Comparison of ENCODE assay signal across 7 mouse cellular contexts in genomic region chr2:84519514-84520067, GRCm38 (mm10). TPM values are rescaled to one million over a fixed set of nuclear protein-coding genes. Genes with fewer than 3 reads are reported as not detected.
DNase-seq lines count a peak whose midpoint lies in the region; ATAC-seq and TF ChIP-seq lines count a peak whose summit lies in the region.

No protein-coding gene starts in this region.

- H3K4me2 ChIP-seq in embryonic facial prominence, embryonic 15.5 days (replicated peaks): no peak overlapping the region

- 46% methylated on average over 12 of the region's 12 CpGs for WGBS in embryonic facial prominence, embryonic 15.5 days
- 17% methylated on average over 12 of the region's 12 CpGs for WGBS in lung, adult 2 months

- H3K27me3 ChIP-seq in embryonic facial prominence, embryonic 15.5 days: no peaks in the 10 kb centered on the region

- no peak for ATAC-seq in embryonic facial prominence, embryonic 15.5 days (ENCODE audit: insufficient number of reproducible peaks, low FRiP score, low TSS enrichment, low read depth)
- no peak for ATAC-seq in inflammation-experienced regulatory T-cells, adult 6 months

- peak overlapping the region; percentile 88 for H3K27ac ChIP-seq in cortical plate, adult 2 months (ENCODE audit: insufficient read depth, low read length)
- H3K27ac ChIP-seq in embryonic facial prominence, embryonic 15.5 days (replicated peaks): peak overlapping the region; percentile 55; the same call in 1 of the 2 replicates

- no peak overlapping the region for H3K4me3 ChIP-seq in cortical plate, adult 2 months (ENCODE audit: insufficient read depth, low read length)
- no peak overlapping the region for H3K4me3 ChIP-seq in embryonic facial prominence, embryonic 15.5 days (replicated peaks)
- no peak overlapping the region for H3K4me3 ChIP-seq in lung, adult 2 months (replicated peaks; ENCODE audit: extremely low read depth, low read depth, low read length)

- no peaks in the 10 kb centered on the region for H3K36me3 ChIP-seq in embryonic facial prominence, embryonic 15.5 days

- peak; percentile 13 for DNase-seq in kidney, adult 11 months
- DNase-seq in lung, adult 2 months: peak; percentile 57
- no peak for DNase-seq in frontal cortex, postnatal 25 days (ENCODE audit: low spot score in 2 of 2)
- DNase-seq in ovary, postnatal 36 days (ENCODE audit: low spot score): no peak

- no peak overlapping the region for H3K9ac ChIP-seq in embryonic facial prominence, embryonic 15.5 days

- TF ChIP-seq POLR2A in cortical plate, adult 2 months (IDR thresholded peaks at IDR 0.05; ENCODE audit: extremely low read depth, insufficient read depth, low read length): no peak
- TF ChIP-seq POLR2A in lung, adult 2 months (IDR thresholded peaks at IDR 0.05; ENCODE audit: borderline replicate concordance, extremely low read depth, low read depth, low read length): no peak

- H3K4me1 ChIP-seq in cortical plate, adult 2 months (ENCODE audit: control insufficient read depth, insufficient read depth, low read length): no peaks in the 10 kb centered on the region
- peaks cover 8% of the 10 kb centered on the region; the same call in 1 of the 2 replicates for H3K4me1 ChIP-seq in embryonic facial prominence, embryonic 15.5 days
- H3K4me1 ChIP-seq in lung, adult 2 months (ENCODE audit: control insufficient read depth, insufficient read depth, low read length): peaks cover 11% of the 10 kb centered on the region

- H3K9me3 ChIP-seq in embryonic facial prominence, embryonic 15.5 days (replicated peaks): no peaks in the 10 kb centered on the region

- no peak for TF ChIP-seq CTCF in cortical plate, adult 2 months (IDR thresholded peaks at IDR 0.05; ENCODE audit: extremely low read depth, insufficient read depth, low read length)
- TF ChIP-seq CTCF in lung, adult 2 months (IDR thresholded peaks at IDR 0.05; ENCODE audit: insufficient read depth, low read length): no peak

RNA-seq across cellular contexts. Expression of gene Tfpi, which starts 43.0 kb away (rescaled TPM):
- 4.6 TPM in 2 replicates for polyA plus RNA-seq in cortical plate, adult 2 months (2012; rRNA removed)
- 24.6 and 27.0 TPM in 2 replicates for polyA plus RNA-seq in embryonic facial prominence, embryonic 15.5 days (2015; fragmentation: Nextera tagmentation; extraction: Ambion mirVana)
- 6.2 and 10.5 TPM in 2 replicates for polyA plus RNA-seq in lung, adult 2 months (2012; rRNA removed)
- polyA plus RNA-seq in inflammation-experienced regulatory T-cells, adult 6 months (2017; shearing (Covaris generic)): 1 to 10 TPM; 1.6 to 4.9 (median 4.2) TPM

Comparison
In these comparisons a context has a peak if more than half of its experiments do, and no peak if none do; other contexts are left out.
1. DNase-seq: peak in kidney, adult 11 months (single experiment) and lung, adult 2 months (single experiment); none in frontal cortex, postnatal 25 days (0 of 2) and ovary, postnatal 36 days (single experiment).